Mouse (Mus musculus) hematopoietic multipotent progenitor cell, adult 10-12 weeks (in vitro differentiated cells): ENCODE results near the gene Mcrip1. TPM values are rescaled to one million over a fixed set of nuclear protein-coding genes. Genes with fewer than 3 reads are reported as not detected.

Experiments used
- polyA plus RNA-seq: library from polyadenylated mRNA; stranded (reverse); fragments of >175 nt; gene quantifications from 2 replicates; pipeline ENCODE4 v1.2.3, GENCODE M21; 2012; ENCODE audit warnings: low replicate concordance

The Mcrip1 gene
- polyA plus RNA-seq = 130 and 145 TPM in 2 replicates

GRCm38 (mm10) chr11:120549168-120549945 is at the start of gene Mcrip1:
TSS of gene Mcrip1 (minus strand) at chr11:120549727.

GRCm38 (mm10) chr11:120598283-120598989 is 48.9 kb upstream of the Mcrip1 start, which contains the start of the genes Alyref and Anapc11:
TSS of gene Alyref (minus strand) at chr11:120598365.
TSS of gene Anapc11 (plus strand) at chr11:120598421.

GRCm38 (mm10) chr11:120581490-120582267 is 32.2 kb upstream of the Mcrip1 start, which contains the start of gene Arhgdia:
TSS of gene Arhgdia (minus strand) at chr11:120581624.

GRCm38 (mm10) chr11:120572752-120573584 is 23.4 kb upstream of the Mcrip1 start, which contains the start of gene P4hb:
TSS of gene P4hb (minus strand) at chr11:120573253.

GRCm38 (mm10) chr11:120550810-120551440 is 1.4 kb upstream of the Mcrip1 start, which contains the start of gene Ppp1r27:
TSS of gene Ppp1r27 (minus strand) at chr11:120551132.

GRCm38 (mm10) chr11:120530085-120530964 is 19.2 kb downstream of the Mcrip1 start, which contains the start of gene Gcgr:
TSS of gene Gcgr (plus strand) at chr11:120530699.

Other genes starting within 250 kb of the Mcrip1 start
- 867 and 988 TPM in 2 replicates for gene Actg1, start 201.2 kb downstream of the Mcrip1 start, polyA plus RNA-seq
- gene Fscn2, start 188.2 kb downstream of the Mcrip1 start, polyA plus RNA-seq = 0.08 TPM in 1 of 2 replicates, not detected in the other
- 21.3 and 34.2 TPM in 2 replicates for gene Faap100, start 171.0 kb downstream of the Mcrip1 start, polyA plus RNA-seq
- 61.4 and 65.9 TPM in 2 replicates for gene Nploc4, start 112.0 kb downstream of the Mcrip1 start, polyA plus RNA-seq
- 0.07 TPM in 1 of 2 replicates, not detected in the other for gene Tspan10, start 107.1 kb downstream of the Mcrip1 start, polyA plus RNA-seq
- 0.13 and 0.58 TPM in 2 replicates for gene Pde6g, start 96.2 kb downstream of the Mcrip1 start, polyA plus RNA-seq
- gene Oxld1, start 91.7 kb downstream of the Mcrip1 start, polyA plus RNA-seq = 10.5 and 12.8 TPM in 2 replicates
- gene Ccdc137, start 91.6 kb downstream of the Mcrip1 start, polyA plus RNA-seq = 20.5 and 30.8 TPM in 2 replicates
- gene Arl16, start 82.1 kb downstream of the Mcrip1 start, polyA plus RNA-seq = 27.3 and 31.8 TPM in 2 replicates
- 130 and 185 TPM in 2 replicates for gene Mrpl12, start 65.1 kb downstream of the Mcrip1 start, polyA plus RNA-seq
- gene Slc25a10, start 57.9 kb downstream of the Mcrip1 start, polyA plus RNA-seq = 27.5 and 43.7 TPM in 2 replicates
- not detected in 2 replicates for gene Gcgr, start 19.0 kb downstream of the Mcrip1 start, polyA plus RNA-seq
- gene Ppp1r27, start 1.4 kb upstream of the Mcrip1 start, polyA plus RNA-seq = not detected in 2 replicates
- gene P4hb, start 23.5 kb upstream of the Mcrip1 start, polyA plus RNA-seq = 322 and 696 TPM in 2 replicates
- 989 and 1,139 TPM in 2 replicates for gene Arhgdia, start 31.9 kb upstream of the Mcrip1 start, polyA plus RNA-seq
- gene Alyref, start 48.6 kb upstream of the Mcrip1 start, polyA plus RNA-seq = 123 and 133 TPM in 2 replicates
- gene Anapc11, start 48.7 kb upstream of the Mcrip1 start, polyA plus RNA-seq = 30.2 and 93.3 TPM in 2 replicates
- 3.7 and 6.2 TPM in 2 replicates for gene Npb, start 58.8 kb upstream of the Mcrip1 start, polyA plus RNA-seq
- gene Pcyt2, start 68.2 kb upstream of the Mcrip1 start, polyA plus RNA-seq = 62.9 and 99.6 TPM in 2 replicates
- gene Sirt7, start 75.5 kb upstream of the Mcrip1 start, polyA plus RNA-seq = 225 and 508 TPM in 2 replicates
- 42.4 and 46.3 TPM in 2 replicates for gene Mafg, start 83.9 kb upstream of the Mcrip1 start, polyA plus RNA-seq
- 1.2 and 1.3 TPM in 2 replicates for gene Pycr1, start 94.0 kb upstream of the Mcrip1 start, polyA plus RNA-seq
- gene Myadml2, start 98.4 kb upstream of the Mcrip1 start, polyA plus RNA-seq = 0.42 and 1.4 TPM in 2 replicates
- not detected in 2 replicates for gene Notum, start 111.4 kb upstream of the Mcrip1 start, polyA plus RNA-seq
- gene Aspscr1, start 123.2 kb upstream of the Mcrip1 start, polyA plus RNA-seq = 214 and 360 TPM in 2 replicates
- gene Cenpx, start 164.0 kb upstream of the Mcrip1 start, polyA plus RNA-seq = 30.9 and 103 TPM in 2 replicates
- gene Lrrc45, start 164.2 kb upstream of the Mcrip1 start, polyA plus RNA-seq = 32.9 and 53.7 TPM in 2 replicates
- gene Rac3, start 171.7 kb upstream of the Mcrip1 start, polyA plus RNA-seq = 5.3 and 8.2 TPM in 2 replicates
- gene Dcxr, start 177.6 kb upstream of the Mcrip1 start, polyA plus RNA-seq = 20.4 and 47.0 TPM in 2 replicates
- 7.5 and 8.2 TPM in 2 replicates for gene Cbr2, start 182.4 kb upstream of the Mcrip1 start, polyA plus RNA-seq
- 196 and 300 TPM in 2 replicates for gene Hmga1b, start 213.1 kb upstream of the Mcrip1 start, polyA plus RNA-seq
- 32.8 and 46.1 TPM in 2 replicates for gene Rfng, start 234.5 kb upstream of the Mcrip1 start, polyA plus RNA-seq
- gene Gps1, start 234.5 kb upstream of the Mcrip1 start, polyA plus RNA-seq = 27.5 and 29.8 TPM in 2 replicates
- 78.0 and 102 TPM in 2 replicates for gene Dus1l, start 246.7 kb upstream of the Mcrip1 start, polyA plus RNA-seq